Comparison of ENCODE assay signal across 9 mouse cellular contexts in genomic region chr5:12562204-12562603, GRCm38 (mm10).
DNase-seq lines count a peak whose midpoint lies in the region; TF ChIP-seq lines count a peak whose summit lies in the region.
"Had no signal": no experiment of that assay in that cellular context is flagged by ENCODE, and none has a peak within 500 bp of the region (broad histone marks: within the 10 kb centered on the region; RNA-seq: fewer than 3 reads in every experiment).

No protein-coding gene starts in this region.

- no peak overlapping the region for H3K4me3 ChIP-seq in midbrain, embryonic 10.5 days
- H3K4me3 ChIP-seq in small intestine, adult 2 months (ENCODE audit: low read depth, low read length), result no peak overlapping the region
- H3K4me3 ChIP-seq: limb, embryonic 13.5 days had no signal

- intact Hi-C loops in heart, postnatal 25 days (cut with DNase I), result loop anchor here (1.0 to 10.0 kb wide), 3 partner anchors 833 to 1067 kb away; no protein-coding TSS in a partner anchor

- no peak for TF ChIP-seq POLR2A in small intestine, adult 2 months (IDR thresholded peaks at IDR 0.05; ENCODE audit: low read depth, low read length)

- H3K27me3 ChIP-seq in midbrain, embryonic 10.5 days (ENCODE audit: low read depth, poor library complexity, severe bottlenecking), result peaks cover 4% of the 10 kb centered on the region; the same call in 1 of the 2 replicates
- H3K27me3 ChIP-seq in small intestine, adult 2 months (ENCODE audit: control insufficient read depth, insufficient read depth, low read length), result no peaks in the 10 kb centered on the region
- H3K27me3 ChIP-seq: limb, embryonic 13.5 days had no signal

- peaks cover 4% of the 10 kb centered on the region; the same call in 1 of the 2 replicates for H3K4me1 ChIP-seq in midbrain, embryonic 10.5 days
- H3K4me1 ChIP-seq in small intestine, adult 2 months (ENCODE audit: control insufficient read depth, insufficient read depth, insufficient read length, low read length), result no peaks in the 10 kb centered on the region

- no peaks in the 10 kb centered on the region for H3K36me3 ChIP-seq in midbrain, embryonic 10.5 days
- no peaks in the 10 kb centered on the region for H3K36me3 ChIP-seq in small intestine, adult 2 months (ENCODE audit: control insufficient read depth, insufficient read depth, low read length)

- no peak overlapping the region for H3K27ac ChIP-seq in midbrain, embryonic 10.5 days (replicated peaks)
- no peak overlapping the region for H3K27ac ChIP-seq in small intestine, adult 2 months (ENCODE audit: insufficient read depth, low read depth, low read length)
- H3K27ac ChIP-seq: limb, embryonic 13.5 days had no signal

- 38% methylated on average over 5 of the region's 5 CpGs for WGBS in midbrain, embryonic 10.5 days
- WGBS in small intestine, adult 2 months, result 38% methylated on average over 5 of the region's 5 CpGs

- peak; percentile 27 to 53 for DNase-seq in heart, adult 18-20 months
- DNase-seq in heart, postnatal 25 days (ENCODE audit: low spot score), result no peak
- DNase-seq in brain, embryonic 18.5 days (ENCODE audit: low read depth, low spot score), result peak; percentile 37
- peak; percentile 35 for DNase-seq in fibroblast of lung, adult 2 months (ENCODE audit: low read depth)
- DNase-seq in induced T-regulatory cell, adult 2 months (ENCODE audit: low read depth), result peak; percentile 48
- peak; percentile 21 to 49 for DNase-seq in layer of hippocampus, postnatal 25 days (ENCODE audit: extremely low spot score in 1 of 2, low spot score in 1 of 2)
- peak; percentile 39 for DNase-seq in midbrain, embryonic 10.5 days (ENCODE audit: low spot score)

- H3K9me3 ChIP-seq in midbrain, embryonic 10.5 days (replicated peaks), result no peaks in the 10 kb centered on the region
- H3K9me3 ChIP-seq: limb, embryonic 13.5 days had no signal

- TF ChIP-seq CTCF in small intestine, adult 2 months (IDR thresholded peaks at IDR 0.05; ENCODE audit: extremely low read depth, insufficient read length, insufficient replicate concordance, low read depth, low read length), result peak; percentile 28; the same call in 1 of the 2 replicates
